Mouse (Mus musculus) kidney, adult 8-10 months (tissue): ENCODE data around the gene Kcnk5.

Source experiments
- DNase-seq, 2 experiments: peaks; one replicate each; pipeline ENCODE4 v3.0.0; 2022

Kcnk5 gene

GRCm38 (mm10) chr14:20181466-20181921, at the start of gene Kcnk5:
Kcnk5 (minus strand) TSS chr14:20181809.
- DNase-seq, result peak; percentile 92 to 96

GRCm38 (mm10) chr14:20230063-20230491, 48.5 kb upstream of the Kcnk5 start:
- DNase-seq, result peak; percentile 86 to 94

GRCm38 (mm10) chr14:20229437-20229836, 47.8 kb upstream of the Kcnk5 start:
- DNase-seq, result no peak

GRCm38 (mm10) chr14:20228336-20228735, 46.7 kb upstream of the Kcnk5 start:
- DNase-seq, result peak; percentile 86

GRCm38 (mm10) chr14:20226982-20227381, 45.4 kb upstream of the Kcnk5 start:
- no peak for DNase-seq

GRCm38 (mm10) chr14:20226488-20226887, 44.9 kb upstream of the Kcnk5 start:
- DNase-seq, result no peak

GRCm38 (mm10) chr14:20225525-20225924, 43.9 kb upstream of the Kcnk5 start:
- DNase-seq, result no peak

- DNase-seq, result peak; percentile 82 to 85
These were observed 43.1 kb upstream of the Kcnk5 start for GRCm38 (mm10) chr14:20224576-20225218.

GRCm38 (mm10) chr14:20224163-20224562, 42.6 kb upstream of the Kcnk5 start:
- peak; percentile 64 to 84 for DNase-seq

GRCm38 (mm10) chr14:20223253-20223652, 41.6 kb upstream of the Kcnk5 start:
- DNase-seq, result no peak

GRCm38 (mm10) chr14:20221083-20221482, 39.5 kb upstream of the Kcnk5 start:
- no peak for DNase-seq

GRCm38 (mm10) chr14:20219849-20220248, 38.2 kb upstream of the Kcnk5 start:
- DNase-seq, result peak; percentile 78 to 86

GRCm38 (mm10) chr14:20217299-20217864, 35.8 kb upstream of the Kcnk5 start:
- no peak for DNase-seq

- no peak for DNase-seq
These were observed 35.1 kb upstream of the Kcnk5 start for GRCm38 (mm10) chr14:20216561-20217298.

- DNase-seq, result no peak
These were observed 34.2 kb upstream of the Kcnk5 start for GRCm38 (mm10) chr14:20215826-20216225.

- no peak for DNase-seq
These were observed 32.5 kb upstream of the Kcnk5 start for GRCm38 (mm10) chr14:20214125-20214524.

- no peak for DNase-seq
These were observed 30.4 kb upstream of the Kcnk5 start for GRCm38 (mm10) chr14:20211754-20212601.

GRCm38 (mm10) chr14:20209926-20210325, 28.3 kb upstream of the Kcnk5 start:
- DNase-seq, result no peak

- peak in 1 of 2 experiments; percentile 49 for DNase-seq
These were observed 26.8 kb upstream of the Kcnk5 start for GRCm38 (mm10) chr14:20208435-20208834.

- no peak for DNase-seq
These were observed 24.1 kb upstream of the Kcnk5 start for GRCm38 (mm10) chr14:20205747-20206146.

- no peak for DNase-seq
These were observed 21.7 kb upstream of the Kcnk5 start for GRCm38 (mm10) chr14:20203301-20203700.

GRCm38 (mm10) chr14:20202655-20203181, 21.1 kb upstream of the Kcnk5 start:
- DNase-seq, result peak in 1 of 2 experiments; percentile 40
